Mouse (Mus musculus) heart, adult 2 months (tissue): ENCODE data around the gene Hist2h2ac.

Source experiments
- CTCF ChIP-seq: fragments of 200-600 bp; IDR thresholded peaks from 2 replicates; pipeline ENCODE4 v1.8.1; 2022; ENCODE audit warnings: antibody characterized with exemption, mild to moderate bottlenecking, moderate library complexity
- EP300 ChIP-seq: fragments of 200-500 bp; IDR thresholded peaks from 2 replicates; pipeline ENCODE4 v1.6.1; 2011; ENCODE audit warnings: low read depth, low read length, control low read depth; ENCODE audit not compliant: insufficient read depth
- POLR2A ChIP-seq: fragments of 200-500 bp; IDR thresholded peaks from 2 replicates; pipeline ENCODE4 v1.6.1; 2011; ENCODE audit warnings: mild to moderate bottlenecking, low read depth, low read length, control low read depth; ENCODE audit not compliant: insufficient read depth

DNA sequence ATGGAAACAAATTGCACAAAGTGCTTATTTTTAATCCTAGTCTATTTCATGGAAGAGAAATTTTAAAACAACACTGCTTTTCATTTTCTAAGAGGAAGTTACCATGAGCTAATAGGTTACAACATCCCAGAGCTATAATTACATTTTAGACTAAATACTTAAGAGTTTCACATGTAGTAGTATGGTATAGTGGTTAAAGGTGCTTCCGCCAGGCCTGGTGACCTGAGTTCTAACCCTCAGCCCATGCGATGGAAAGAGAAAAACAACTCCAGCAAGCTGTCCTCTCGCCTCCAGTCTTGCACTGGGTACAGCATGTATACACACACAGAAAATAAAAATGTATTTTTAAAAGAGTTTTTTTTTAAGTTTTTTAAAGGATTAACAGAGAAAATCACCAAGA, 31.1 kb upstream of the Hist2h2ac start:
- TF ChIP-seq EP300 (no peak), POLR2A (no peak), CTCF (no peak)
